Mouse (Mus musculus) embryonic facial prominence, embryonic 11.5 days (tissue): Measurements from ENCODE around the gene Nt5c3b. TPM values are rescaled to one million over a fixed set of nuclear protein-coding genes. Genes with fewer than 3 reads are reported as not detected.

Source experiments
- ATAC-seq: fragments of 200-750 bp; cut with Nextera tagmentation; replicated peaks from 2 replicates; pipeline ENCODE4 v1.8.0; 2017; ENCODE audit warnings: low read depth; ENCODE audit not compliant: insufficient number of reproducible peaks, low FRiP score, low TSS enrichment
- DNase-seq: peaks from one replicate; pipeline ENCODE4 v3.0.0-alpha.2; 2015; ENCODE audit warnings: low spot score
- H3K27ac ChIP-seq: fragments of 300-500 bp; sonication (generic); replicated peaks from 2 replicates; pipeline ENCODE4 v1.5.1; 2014; ENCODE audit warnings: mild to moderate bottlenecking, low read depth, low read length, control low read depth
- H3K27me3 ChIP-seq: fragments of 300-500 bp; sonication (generic); 2 replicates; pipeline ENCODE4 v1.6.1; 2014; ENCODE audit warnings: mild to moderate bottlenecking, low read length, moderate library complexity, mixed read lengths; ENCODE audit not compliant: control insufficient read depth, insufficient read depth
- H3K36me3 ChIP-seq: fragments of 300-500 bp; sonication (generic); replicated peaks from 2 replicates; pipeline ENCODE4 v1.6.1; 2014; ENCODE audit warnings: low read depth, mild to moderate bottlenecking, low read length, moderate library complexity, mixed read lengths; ENCODE audit not compliant: control insufficient read depth, insufficient read depth
- H3K4me1 ChIP-seq: fragments of 300-500 bp; sonication (generic); 2 replicates; pipeline ENCODE4 v1.6.1; 2014; ENCODE audit warnings: low read length, mixed read lengths; ENCODE audit not compliant: control insufficient read depth, insufficient read depth
- H3K4me2 ChIP-seq: fragments of 300-500 bp; sonication (generic); 2 replicates; pipeline ENCODE4 v1.6.1; 2014; ENCODE audit warnings: low read depth, mild to moderate bottlenecking, control low read depth, low read length, moderate library complexity
- H3K4me3 ChIP-seq: fragments of 300-500 bp; sonication (generic); 2 replicates; pipeline ENCODE4 v1.5.1; 2014; ENCODE audit warnings: low read depth, low read length, control low read depth
- H3K9ac ChIP-seq: fragments of 300-500 bp; sonication (generic); replicated peaks from 2 replicates; pipeline ENCODE4 v1.6.1; 2014; ENCODE audit warnings: mild to moderate bottlenecking, control low read depth, low read length
- H3K9me3 ChIP-seq: fragments of 300-500 bp; sonication (generic); replicated peaks from 2 replicates; pipeline ENCODE4 v1.6.1; 2016; ENCODE audit warnings: mild to moderate bottlenecking, low read length, inconsistent platforms, mixed read lengths; ENCODE audit not compliant: control insufficient read depth
- WGBS: fragments of 180-500 bp; shearing (Covaris S2); extraction: QIAGEN DNeasy Blood & Tissue Kit; methylation state at CpG from one replicate; pipeline ENCODE4 v1.1.7; 2014; 5-methylcytosine and 5-hydroxymethylcytosine counted together
- polyA plus RNA-seq: library from polyadenylated mRNA; unstranded; fragments of >200 nt; fragmentation: Nextera tagmentation; extraction: Ambion mirVana; gene quantifications from 2 replicates; pipeline ENCODE4 v1.2.1, GENCODE M21; 2014

Gene Nt5c3b
- polyA plus RNA-seq, 1 experiment from 2014 or later = 136 TPM

- no peak for DNase-seq
- ATAC-seq = no peak
- Histone ChIP-seq H3K27ac (no peak overlapping the region), H3K9ac (no peak overlapping the region), H3K27me3 (no peaks in the 10 kb centered on the region), H3K9me3 (no peaks in the 10 kb centered on the region), H3K4me1 (no peaks in the 10 kb centered on the region), H3K4me2 (no peak overlapping the region), H3K4me3 (no peak overlapping the region), H3K36me3 (no peaks in the 10 kb centered on the region; the same call in none of the 2 replicates)
- WGBS = 90% methylated on average over 7 of the region's 7 CpGs
These were observed 17.8 kb downstream of the Nt5c3b start for GRCm38 (mm10) chr11:100423836-100424235.

- H3K36me3 ChIP-seq = no peaks in the 10 kb centered on the region; the same call in 1 of the 2 replicates
- no peaks in the 10 kb centered on the region for H3K4me1 ChIP-seq
- H3K27ac ChIP-seq = no peak overlapping the region
- no peak overlapping the region for H3K4me2 ChIP-seq
- no peak overlapping the region for H3K4me3 ChIP-seq
- no peaks in the 10 kb centered on the region for H3K27me3 ChIP-seq
- H3K9me3 ChIP-seq = no peaks in the 10 kb centered on the region
- 41% methylated on average over 8 of the region's 8 CpGs for WGBS
- no peak for DNase-seq
- H3K9ac ChIP-seq = no peak overlapping the region
- no peak for ATAC-seq
These were observed 20.1 kb downstream of the Nt5c3b start for GRCm38 (mm10) chr11:100421537-100421936.

GRCm38 (mm10) chr11:100414914-100415822, 26.4 kb downstream of the Nt5c3b start, which contains the start of gene Fkbp10:
Gene Fkbp10 (plus strand): TSS chr11:100415697.
- Histone ChIP-seq H3K4me2 (peak within 1 kb of the TSS; percentile 83), H3K27me3 (no peaks in the 10 kb centered on the region), H3K36me3 (no peaks in the 10 kb centered on the region; the same call in 1 of the 2 replicates), H3K4me3 (peak within 1 kb of the TSS; percentile 75), H3K27ac (peak within 1 kb of the TSS; percentile 49), H3K4me1 (no peaks in the 10 kb centered on the region; the same call in 1 of the 2 replicates), H3K9me3 (no peaks in the 10 kb centered on the region), H3K9ac (peak within 1 kb of the TSS; percentile 85)
- WGBS = under 1% methylated on average over 30 of the region's 31 CpGs
- peak; percentile 7; the same call in 1 of the 2 replicates for ATAC-seq
- DNase-seq = peak; percentile 88

- H3K4me3 ChIP-seq = peak within 1 kb of the TSS; percentile 75
- H3K27ac ChIP-seq = peak within 1 kb of the TSS; percentile 49
- H3K4me2 ChIP-seq = peak within 1 kb of the TSS; percentile 83
- no peaks in the 10 kb centered on the region; the same call in 1 of the 2 replicates for H3K4me1 ChIP-seq
- no peaks in the 10 kb centered on the region for H3K9me3 ChIP-seq
- no peaks in the 10 kb centered on the region for H3K27me3 ChIP-seq
- peak; percentile 95 for ATAC-seq
- H3K9ac ChIP-seq = peak within 1 kb of the TSS; percentile 85
- 1% methylated on average over 77 of the region's 93 CpGs for WGBS
- DNase-seq = peak; percentile 94
- H3K36me3 ChIP-seq = no peaks in the 10 kb centered on the region; the same call in 1 of the 2 replicates
These were observed 27.3 kb downstream of the Nt5c3b start, which contains the start of gene P3h4 for GRCm38 (mm10) chr11:100414021-100414913. Gene P3h4 (minus strand): TSS chr11:100414836.

GRCm38 (mm10) chr11:100413541-100413940, 28.1 kb downstream of the Nt5c3b start:
- 70% methylated on average over 11 of the region's 11 CpGs for WGBS
- no peak for ATAC-seq
- H3K9me3 ChIP-seq = no peaks in the 10 kb centered on the region
- peak overlapping the region; percentile 83 for H3K4me2 ChIP-seq
- DNase-seq = no peak
- no peak overlapping the region for H3K27ac ChIP-seq
- peak overlapping the region; percentile 85 for H3K9ac ChIP-seq
- H3K27me3 ChIP-seq = no peaks in the 10 kb centered on the region
- H3K4me3 ChIP-seq = peak overlapping the region; percentile 75
- no peaks in the 10 kb centered on the region; the same call in 1 of the 2 replicates for H3K4me1 ChIP-seq
- no peaks in the 10 kb centered on the region; the same call in 1 of the 2 replicates for H3K36me3 ChIP-seq

GRCm38 (mm10) chr11:100411736-100412135, 29.9 kb downstream of the Nt5c3b start:
- 86% methylated on average over 11 of the region's 11 CpGs for whole genome bisulfite sequencing
- ATAC-seq (no peak), DNase-seq (no peak)
- Histone ChIP-seq H3K4me2 (no peak overlapping the region), H3K9ac (no peak overlapping the region), H3K4me1 (no peaks in the 10 kb centered on the region; the same call in 1 of the 2 replicates), H3K27ac (no peak overlapping the region), H3K4me3 (no peak overlapping the region), H3K9me3 (no peaks in the 10 kb centered on the region), H3K36me3 (no peaks in the 10 kb centered on the region; the same call in 1 of the 2 replicates), H3K27me3 (no peaks in the 10 kb centered on the region)

- Histone ChIP-seq H3K27ac (no peak overlapping the region), H3K27me3 (no peaks in the 10 kb centered on the region), H3K4me1 (no peaks in the 10 kb centered on the region; the same call in 1 of the 2 replicates), H3K9me3 (no peaks in the 10 kb centered on the region), H3K36me3 (no peaks in the 10 kb centered on the region; the same call in 1 of the 2 replicates), H3K4me2 (no peak overlapping the region), H3K9ac (no peak overlapping the region), H3K4me3 (no peak overlapping the region)
- DNase-seq (no peak), ATAC-seq (no peak)
- 86% methylated on average over 3 of the region's 3 CpGs for WGBS
These were observed 31.9 kb downstream of the Nt5c3b start for GRCm38 (mm10) chr11:100409686-100410085.
